Mouse (Mus musculus) hindbrain, embryonic 14.5 days (tissue): Measurements from ENCODE around the gene Maff. TPM values are rescaled to one million over a fixed set of nuclear protein-coding genes. Genes with fewer than 3 reads are reported as not detected.

ENCODE experiments used
- ATAC-seq: fragments of 200-750 bp; cut with Nextera tagmentation; 2 replicates; pipeline ENCODE4 v1.8.0; 2017; ENCODE audit warnings: moderate number of reproducible peaks, mild to moderate bottlenecking, moderate TSS enrichment, moderate library complexity; ENCODE audit not compliant: low FRiP score
- DNase-seq: peaks from one replicate; pipeline ENCODE4 v3.0.0-alpha.2; 2015; ENCODE audit warnings: low spot score
- H3K27ac ChIP-seq: fragments of 300-500 bp; sonication (generic); 2 replicates; pipeline ENCODE4 v1.5.1; 2014; ENCODE audit warnings: mild to moderate bottlenecking, moderate library complexity
- H3K27me3 ChIP-seq: fragments of 300-500 bp; sonication (generic); 2 replicates; pipeline ENCODE4 v1.6.1; 2014; ENCODE audit warnings: mild to moderate bottlenecking, low read length, mixed read lengths; ENCODE audit not compliant: control insufficient read depth, insufficient read depth
- H3K36me3 ChIP-seq: fragments of 300-500 bp; sonication (generic); replicated peaks from 2 replicates; pipeline ENCODE4 v1.6.1; 2014; ENCODE audit not compliant: control insufficient read depth, insufficient read depth
- H3K4me1 ChIP-seq: fragments of 300-500 bp; sonication (generic); replicated peaks from 2 replicates; pipeline ENCODE4 v1.6.1; 2014; ENCODE audit warnings: antibody characterized with exemption, low read length, mixed read lengths; ENCODE audit not compliant: control insufficient read depth, insufficient read depth
- H3K4me2 ChIP-seq: fragments of 300-500 bp; sonication (generic); replicated peaks from 2 replicates; pipeline ENCODE4 v1.6.1; 2014; ENCODE audit warnings: mild to moderate bottlenecking, moderate library complexity
- H3K4me3 ChIP-seq: fragments of 300-500 bp; sonication (generic); replicated peaks from 2 replicates; pipeline ENCODE4 v1.5.1; 2014; ENCODE audit warnings: mild to moderate bottlenecking, low read length
- H3K9ac ChIP-seq: fragments of 300-500 bp; sonication (generic); 2 replicates; pipeline ENCODE4 v1.6.1; 2014
- H3K9me3 ChIP-seq: fragments of 300-500 bp; sonication (generic); 2 replicates; pipeline ENCODE4 v1.6.1; 2016; ENCODE audit warnings: low read length; ENCODE audit not compliant: control insufficient read depth
- WGBS: fragments of 180-500 bp; shearing (Covaris S2); extraction: QIAGEN DNeasy Blood & Tissue Kit; methylation state at CpG from one replicate; pipeline ENCODE4 v1.1.7; 2014; 5-methylcytosine and 5-hydroxymethylcytosine counted together
- polyA plus RNA-seq: library from polyadenylated mRNA; unstranded; fragments of >200 nt; fragmentation: Nextera tagmentation; extraction: Ambion mirVana; gene quantifications from 2 replicates; pipeline ENCODE4 v1.2.1, GENCODE M21; 2014

Gene Maff
- polyA plus RNA-seq, 1 experiment from 2014 or later = 1.1 TPM

- H3K4me3 ChIP-seq = peak overlapping the region; percentile 80
- peak overlapping the region; percentile 74 for H3K27ac ChIP-seq
- 0 out of 2 replicates have a peak, but pooled peaks cover 5% of the 10 kb centered on the region for H3K4me1 ChIP-seq
- WGBS = under 1% methylated on average over 61 of the region's 61 CpGs
- DNase-seq (peak; percentile 91), ATAC-seq (peak; percentile 87)
- H3K36me3 ChIP-seq = no peaks in the 10 kb centered on the region
- peak overlapping the region; percentile 96 for H3K4me2 ChIP-seq
- H3K27me3 ChIP-seq = 0 out of 2 replicates have a peak, but pooled peaks cover 3% of the 10 kb centered on the region
- H3K9ac ChIP-seq = peak overlapping the region; percentile 84
- H3K9me3 ChIP-seq = no peaks in the 10 kb centered on the region
Measured at GRCm38 (mm10) chr15:79347165-79347844, 884 bp downstream of the Maff start.

GRCm38 (mm10) chr15:79347845-79348506, 1.6 kb downstream of the Maff start:
- H3K27ac ChIP-seq = peak overlapping the region; percentile 74
- ATAC-seq (peak; percentile 54), DNase-seq (no peak)
- H3K9me3 ChIP-seq = no peaks in the 10 kb centered on the region
- H3K4me1 ChIP-seq = 0 out of 2 replicates have a peak, but pooled peaks cover 5% of the 10 kb centered on the region
- H3K27me3 ChIP-seq = 0 out of 2 replicates have a peak, but pooled peaks cover 3% of the 10 kb centered on the region
- H3K4me3 ChIP-seq = peak overlapping the region; percentile 80
- peak overlapping the region; percentile 84 for H3K9ac ChIP-seq
- peak overlapping the region; percentile 96 for H3K4me2 ChIP-seq
- H3K36me3 ChIP-seq = no peaks in the 10 kb centered on the region
- 2% methylated on average over 46 of the region's 46 CpGs for WGBS

GRCm38 (mm10) chr15:79348651-79349050, 2.2 kb downstream of the Maff start:
- WGBS = 73% methylated on average over 8 of the region's 8 CpGs
- peak overlapping the region; percentile 84; the same call in 1 of the 2 replicates for H3K9ac ChIP-seq
- DNase-seq (no peak), ATAC-seq (no peak)
- H3K9me3 ChIP-seq = no peaks in the 10 kb centered on the region
- H3K27me3 ChIP-seq = 0 out of 2 replicates have a peak, but pooled peaks cover 3% of the 10 kb centered on the region
- no peaks in the 10 kb centered on the region for H3K36me3 ChIP-seq
- H3K4me1 ChIP-seq = 0 out of 2 replicates have a peak, but pooled peaks cover 5% of the 10 kb centered on the region
- H3K4me2 ChIP-seq = peak overlapping the region; percentile 96
- H3K27ac ChIP-seq = no peak overlapping the region
- peak overlapping the region; percentile 80 for H3K4me3 ChIP-seq

- H3K4me1 ChIP-seq = 0 out of 2 replicates have a peak, but pooled peaks cover 5% of the 10 kb centered on the region
- no peak overlapping the region for H3K4me2 ChIP-seq
- H3K4me3 ChIP-seq = no peak overlapping the region
- no peak overlapping the region for H3K27ac ChIP-seq
- no peaks in the 10 kb centered on the region for H3K9me3 ChIP-seq
- no peak overlapping the region for H3K9ac ChIP-seq
- 96% methylated on average over 4 of the region's 4 CpGs for WGBS
- ATAC-seq (no peak), DNase-seq (no peak)
- peaks cover 8% of the 10 kb centered on the region for H3K27me3 ChIP-seq
- H3K36me3 ChIP-seq = no peaks in the 10 kb centered on the region
Measured at GRCm38 (mm10) chr15:79350866-79351265, 4.4 kb downstream of the Maff start.

GRCm38 (mm10) chr15:79351331-79351767, 4.9 kb downstream of the Maff start:
- no peak overlapping the region for H3K9ac ChIP-seq
- H3K9me3 ChIP-seq = no peaks in the 10 kb centered on the region
- ATAC-seq (no peak), DNase-seq (no peak)
- no peak overlapping the region for H3K27ac ChIP-seq
- WGBS = 28% methylated on average over 15 of the region's 15 CpGs
- H3K27me3 ChIP-seq = peaks cover 13% of the 10 kb centered on the region
- 0 out of 2 replicates have a peak, but pooled peaks cover 5% of the 10 kb centered on the region for H3K4me1 ChIP-seq
- H3K36me3 ChIP-seq = no peaks in the 10 kb centered on the region
- no peak overlapping the region for H3K4me2 ChIP-seq
- H3K4me3 ChIP-seq = no peak overlapping the region

GRCm38 (mm10) chr15:79352479-79352878, 6.1 kb downstream of the Maff start:
- 91% methylated on average over 6 of the region's 6 CpGs for WGBS
- H3K9me3 ChIP-seq = no peaks in the 10 kb centered on the region
- no peak for ATAC-seq
- no peak overlapping the region for H3K4me2 ChIP-seq
- H3K4me3 ChIP-seq = no peak overlapping the region
- no peak for DNase-seq
- no peak overlapping the region for H3K27ac ChIP-seq
- peaks cover 14% of the 10 kb centered on the region for H3K4me1 ChIP-seq
- H3K27me3 ChIP-seq = peaks cover 16% of the 10 kb centered on the region
- H3K9ac ChIP-seq = no peak overlapping the region
- no peaks in the 10 kb centered on the region for H3K36me3 ChIP-seq

GRCm38 (mm10) chr15:79353690-79354305, 7.4 kb downstream of the Maff start:
- peaks cover 12% of the 10 kb centered on the region for H3K4me1 ChIP-seq
- H3K4me3 ChIP-seq = no peak overlapping the region
- H3K9ac ChIP-seq = no peak overlapping the region
- no peak overlapping the region for H3K4me2 ChIP-seq
- no peaks in the 10 kb centered on the region for H3K9me3 ChIP-seq
- H3K27me3 ChIP-seq = peaks cover 16% of the 10 kb centered on the region
- DNase-seq (no peak), ATAC-seq (no peak)
- H3K36me3 ChIP-seq = no peaks in the 10 kb centered on the region
- WGBS = 83% methylated on average over 5 of the region's 5 CpGs
- no peak overlapping the region for H3K27ac ChIP-seq

- WGBS = 87% methylated on average over 4 of the region's 4 CpGs
- ATAC-seq = no peak
- Histone ChIP-seq H3K4me3 (no peak overlapping the region), H3K4me1 (peaks cover 12% of the 10 kb centered on the region), H3K27me3 (peaks cover 12% of the 10 kb centered on the region), H3K27ac (no peak overlapping the region), H3K4me2 (no peak overlapping the region), H3K9ac (no peak overlapping the region), H3K36me3 (no peaks in the 10 kb centered on the region), H3K9me3 (no peaks in the 10 kb centered on the region)
- no peak for DNase-seq
Measured at GRCm38 (mm10) chr15:79354619-79355018, 8.2 kb downstream of the Maff start.

GRCm38 (mm10) chr15:79356481-79356880, 10.1 kb downstream of the Maff start:
- WGBS = 86% methylated on average over 8 of the region's 8 CpGs
- ATAC-seq = no peak
- H3K36me3 ChIP-seq = peaks cover 6% of the 10 kb centered on the region
- peaks cover 12% of the 10 kb centered on the region for H3K4me1 ChIP-seq
- no peak overlapping the region for H3K27ac ChIP-seq
- DNase-seq = no peak
- no peak overlapping the region for H3K9ac ChIP-seq
- H3K27me3 ChIP-seq = peaks cover 12% of the 10 kb centered on the region
- H3K4me3 ChIP-seq = no peak overlapping the region
- no peaks in the 10 kb centered on the region for H3K9me3 ChIP-seq
- H3K4me2 ChIP-seq = peak overlapping the region; percentile 94
